Comparison of ENCODE assay signal across 33 mouse cellular contexts in the genomic region with DNA sequence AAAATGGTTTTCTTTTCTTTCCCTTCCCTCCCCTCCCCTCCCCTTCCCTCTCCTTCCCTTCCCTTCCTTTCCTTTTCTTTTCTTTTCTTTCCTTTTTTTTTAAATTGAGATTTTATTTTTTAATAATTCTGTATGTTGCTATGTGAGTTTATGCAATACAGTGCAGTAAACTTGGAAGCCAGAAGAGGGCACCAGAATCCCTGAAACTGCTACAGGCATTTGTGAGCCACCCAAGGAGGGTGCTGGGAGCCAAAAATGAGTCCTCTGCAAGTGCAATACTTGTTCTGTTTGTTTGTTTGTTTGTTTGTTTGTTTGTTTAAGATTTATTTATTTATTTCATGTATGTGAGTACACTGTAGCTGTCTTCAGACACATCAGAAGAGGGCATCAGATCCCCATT. TPM values are rescaled to one million over a fixed set of nuclear protein-coding genes. Genes with fewer than 3 reads are reported as not detected.
DNase-seq lines count a peak whose midpoint lies in the region; ATAC-seq and TF ChIP-seq lines count a peak whose summit lies in the region.
"Had no signal": no experiment of that assay in that cellular context is flagged by ENCODE, and none has a peak within 500 bp of the region (broad histone marks: within the 10 kb centered on the region; RNA-seq: fewer than 3 reads in every experiment).

No protein-coding gene starts in this region.

- H3K4me2 ChIP-seq in hindbrain, postnatal 0 days (ENCODE audit: low read depth, low read length) = no peak overlapping the region
- H3K4me2 ChIP-seq in hindbrain, embryonic 16.5 days (ENCODE audit: low read length) = no peak overlapping the region
- H3K4me2 ChIP-seq in lung, postnatal 0 days (replicated peaks; ENCODE audit: low read depth, low read length) = no peak overlapping the region
- no peak overlapping the region for H3K4me2 ChIP-seq in stomach, postnatal 0 days (replicated peaks; ENCODE audit: low read depth)
- no peak overlapping the region for H3K4me2 ChIP-seq in liver, embryonic 11.5 days
- H3K4me2 ChIP-seq: embryonic facial prominence, embryonic 13.5 days; forebrain, embryonic 13.5 days; limb, embryonic 15.5 days; neural tube, embryonic 13.5 days had no signal

- no peak overlapping the region for H3K27ac ChIP-seq in hindbrain, postnatal 0 days
- H3K27ac ChIP-seq in hindbrain, embryonic 16.5 days (ENCODE audit: low read depth, low read length) = no peak overlapping the region
- H3K27ac ChIP-seq in lung, postnatal 0 days (ENCODE audit: low read length) = no peak overlapping the region
- no peak overlapping the region for H3K27ac ChIP-seq in stomach, postnatal 0 days (replicated peaks)
- no peak overlapping the region for H3K27ac ChIP-seq in liver, embryonic 11.5 days (ENCODE audit: low read depth, low read length)
- H3K27ac ChIP-seq: embryonic facial prominence, embryonic 13.5 days; forebrain, embryonic 13.5 days; gastrocnemius, adult 2 months; heart, embryonic 10.5 days; hindbrain, embryonic 10.5 days; limb, embryonic 15.5 days; neural tube, embryonic 13.5 days had no signal

- no peak for TF ChIP-seq EP300 in lung, postnatal 0 days (IDR thresholded peaks at IDR 0.05)
- no peak for TF ChIP-seq EP300 in stomach, postnatal 0 days (optimal IDR thresholded peaks at IDR 0.05)

- H3K36me3 ChIP-seq in hindbrain, postnatal 0 days (ENCODE audit: insufficient read depth, low read length) = no peaks in the 10 kb centered on the region
- H3K36me3 ChIP-seq in hindbrain, embryonic 16.5 days (ENCODE audit: control insufficient read depth, insufficient read depth, low read length) = no peaks in the 10 kb centered on the region
- H3K36me3 ChIP-seq in lung, postnatal 0 days (ENCODE audit: insufficient read depth, low read length) = no peaks in the 10 kb centered on the region
- no peaks in the 10 kb centered on the region for H3K36me3 ChIP-seq in stomach, postnatal 0 days (ENCODE audit: control insufficient read depth, insufficient read depth, low read length)
- no peaks in the 10 kb centered on the region for H3K36me3 ChIP-seq in liver, embryonic 11.5 days (ENCODE audit: control insufficient read depth, insufficient read depth, low read length)
- H3K36me3 ChIP-seq: embryonic facial prominence, embryonic 13.5 days; G1E; heart, embryonic 10.5 days; hindbrain, embryonic 10.5 days; limb, embryonic 15.5 days; neural tube, embryonic 13.5 days had no signal

- TF ChIP-seq CTCF in hindbrain, postnatal 0 days (IDR thresholded peaks at IDR 0.05; ENCODE audit: low read depth) = peak; percentile 22; the same call in 1 of the 2 replicates
- TF ChIP-seq CTCF in lung, postnatal 0 days (IDR thresholded peaks at IDR 0.05) = peak; percentile 26; the same call in 1 of the 2 replicates
- TF ChIP-seq CTCF in stomach, postnatal 0 days (IDR thresholded peaks at IDR 0.05; ENCODE audit: low read depth) = peak; percentile 32; the same call in 1 of the 2 replicates

- DNase-seq in hindbrain, postnatal 0 days (ENCODE audit: low spot score) = no peak
- no peak for DNase-seq in lung, postnatal 0 days (ENCODE audit: low spot score)
- DNase-seq in lung, adult 18-20 months = no peak
- DNase-seq in ES-CJ7 (ENCODE audit: low read depth, low spot score) = peak; percentile 58
- DNase-seq in stomach, postnatal 0 days (ENCODE audit: low spot score) = no peak
- DNase-seq in liver, embryonic 11.5 days (ENCODE audit: low spot score) = no peak
- no peak for DNase-seq in layer of hippocampus, adult 9-10 months (ENCODE audit: low spot score)
- DNase-seq: adrenal gland, postnatal 25 days; cerebellum, adult 8-10 months; cerebellum, postnatal 36 days; embryo, embryonic 11 days; gastrocnemius, adult 2 months; kidney, adult 8-10 months; kidney, postnatal 10 days; left cerebral cortex, postnatal 4 days; lung, postnatal 36 days; midbrain, embryonic 14.5 days; right cerebral cortex, postnatal 4 days; thymus, postnatal 25 days had no signal

- no peak for ATAC-seq in hindbrain, postnatal 0 days
- no peak for ATAC-seq in hindbrain, embryonic 16.5 days
- ATAC-seq in lung, postnatal 0 days = no peak
- no peak for ATAC-seq in stomach, postnatal 0 days (ENCODE audit: low FRiP score, low TSS enrichment)
- no peak for ATAC-seq in liver, embryonic 11.5 days (replicated peaks; ENCODE audit: low FRiP score)
- ATAC-seq: forebrain, embryonic 13.5 days had no signal

- H3K4me1 ChIP-seq in hindbrain, postnatal 0 days (ENCODE audit: insufficient read depth, low read length) = no peaks in the 10 kb centered on the region
- H3K4me1 ChIP-seq in hindbrain, embryonic 16.5 days (ENCODE audit: control insufficient read depth, insufficient read depth, low read depth, low read length) = no peaks in the 10 kb centered on the region
- H3K4me1 ChIP-seq in lung, postnatal 0 days (ENCODE audit: insufficient read depth, low read depth, low read length) = no peaks in the 10 kb centered on the region
- no peaks in the 10 kb centered on the region for H3K4me1 ChIP-seq in stomach, postnatal 0 days (replicated peaks; ENCODE audit: control insufficient read depth, insufficient read depth)
- H3K4me1 ChIP-seq in liver, embryonic 11.5 days (replicated peaks; ENCODE audit: control insufficient read depth, insufficient read depth, low read length) = no peaks in the 10 kb centered on the region
- H3K4me1 ChIP-seq: embryonic facial prominence, embryonic 13.5 days; limb, embryonic 15.5 days had no signal

- no peak overlapping the region for H3K9ac ChIP-seq in hindbrain, postnatal 0 days (replicated peaks; ENCODE audit: low read length)
- no peak overlapping the region for H3K9ac ChIP-seq in hindbrain, embryonic 16.5 days (ENCODE audit: low read depth, low read length)
- H3K9ac ChIP-seq in lung, postnatal 0 days (replicated peaks; ENCODE audit: low read depth) = no peak overlapping the region
- H3K9ac ChIP-seq in stomach, postnatal 0 days (ENCODE audit: low read length) = no peak overlapping the region
- no peak overlapping the region for H3K9ac ChIP-seq in liver, embryonic 11.5 days (ENCODE audit: low read depth, low read length)
- H3K9ac ChIP-seq: embryonic facial prominence, embryonic 13.5 days; forebrain, embryonic 13.5 days; limb, embryonic 15.5 days; neural tube, embryonic 13.5 days had no signal

- no peaks in the 10 kb centered on the region for H3K27me3 ChIP-seq in hindbrain, postnatal 0 days (ENCODE audit: insufficient read depth, low read length)
- H3K27me3 ChIP-seq in hindbrain, embryonic 16.5 days (replicated peaks; ENCODE audit: control insufficient read depth, insufficient read depth, low read length) = no peaks in the 10 kb centered on the region
- H3K27me3 ChIP-seq in lung, postnatal 0 days (replicated peaks; ENCODE audit: insufficient read depth, low read length) = no peaks in the 10 kb centered on the region
- H3K27me3 ChIP-seq in stomach, postnatal 0 days (ENCODE audit: control insufficient read depth, insufficient read depth, low read length) = no peaks in the 10 kb centered on the region
- 0 out of 2 replicates have a peak, but pooled peaks cover 3% of the 10 kb centered on the region for H3K27me3 ChIP-seq in liver, embryonic 11.5 days (replicated peaks; ENCODE audit: control insufficient read depth, insufficient read depth, low read length)
- H3K27me3 ChIP-seq: limb, embryonic 15.5 days; neural tube, embryonic 13.5 days had no signal

- H3K9me3 ChIP-seq in hindbrain, postnatal 0 days (ENCODE audit: low read length) = no peaks in the 10 kb centered on the region
- H3K9me3 ChIP-seq in hindbrain, embryonic 16.5 days (ENCODE audit: control insufficient read depth, low read length) = no peaks in the 10 kb centered on the region
- no peaks in the 10 kb centered on the region for H3K9me3 ChIP-seq in lung, postnatal 0 days (ENCODE audit: low read length)
- H3K9me3 ChIP-seq in stomach, postnatal 0 days (ENCODE audit: control insufficient read depth, low read length) = no peaks in the 10 kb centered on the region
- no peaks in the 10 kb centered on the region for H3K9me3 ChIP-seq in liver, embryonic 11.5 days (ENCODE audit: control insufficient read depth, low read length)
- H3K9me3 ChIP-seq: embryonic facial prominence, embryonic 13.5 days; G1E; heart, embryonic 10.5 days; hindbrain, embryonic 10.5 days; limb, embryonic 15.5 days; megakaryocyte, embryonic 14.5 days; neural tube, embryonic 13.5 days had no signal

- no peak overlapping the region for H3K4me3 ChIP-seq in hindbrain, postnatal 0 days (ENCODE audit: low read length)
- H3K4me3 ChIP-seq in hindbrain, embryonic 16.5 days (ENCODE audit: low read length) = no peak overlapping the region
- H3K4me3 ChIP-seq in lung, postnatal 0 days (ENCODE audit: low read depth, low read length) = no peak overlapping the region
- H3K4me3 ChIP-seq in stomach, postnatal 0 days (ENCODE audit: low read depth, low read length) = no peak overlapping the region
- H3K4me3 ChIP-seq in liver, embryonic 11.5 days (ENCODE audit: low read depth, low read length) = no peak overlapping the region
- H3K4me3 ChIP-seq: embryonic facial prominence, embryonic 13.5 days; erythroblast, embryonic 14.5 days; forebrain, embryonic 13.5 days; gastrocnemius, adult 2 months; heart, embryonic 10.5 days; hindbrain, embryonic 10.5 days; limb, embryonic 15.5 days; megakaryocyte, embryonic 14.5 days; myocyte; neural tube, embryonic 13.5 days had no signal

RNA-seq across cellular contexts. Expression of gene Slc52a3, which starts 25.7 kb away (rescaled TPM):
- total RNA-seq in hindbrain, postnatal 0 days (2014; rRNA removed) = 2.7 and 3.1 TPM in 2 replicates
- 2.6 and 2.7 TPM in 2 replicates for polyA plus RNA-seq in hindbrain, postnatal 0 days (2015; fragmentation: Nextera tagmentation; extraction: Ambion mirVana)
- polyA plus RNA-seq in hindbrain, embryonic 16.5 days (2015; fragmentation: Nextera tagmentation; extraction: Ambion mirVana) = 1.8 and 2.3 TPM in 2 replicates
- polyA plus RNA-seq in lung, postnatal 0 days (2015; fragmentation: Nextera tagmentation; extraction: Ambion mirVana) = 26.0 and 26.7 TPM in 2 replicates
- polyA plus RNA-seq in stomach, postnatal 0 days (2015; fragmentation: Nextera tagmentation; extraction: Ambion mirVana) = 22.2 and 24.9 TPM in 2 replicates
- polyA plus RNA-seq in liver, embryonic 11.5 days (2014; fragmentation: Nextera tagmentation; extraction: Ambion mirVana) = 1.9 and 2.2 TPM in 2 replicates

RNA-seq across cellular contexts. Expression of gene Fam110a, which starts 42.0 kb away (rescaled TPM):
- total RNA-seq in hindbrain, postnatal 0 days (2014; rRNA removed) = 25.4 and 27.3 TPM in 2 replicates
- polyA plus RNA-seq in hindbrain, postnatal 0 days (2015; fragmentation: Nextera tagmentation; extraction: Ambion mirVana) = 35.8 and 36.5 TPM in 2 replicates
- polyA plus RNA-seq in hindbrain, embryonic 16.5 days (2015; fragmentation: Nextera tagmentation; extraction: Ambion mirVana) = 43.4 and 45.9 TPM in 2 replicates
- 34.8 and 36.3 TPM in 2 replicates for polyA plus RNA-seq in lung, postnatal 0 days (2015; fragmentation: Nextera tagmentation; extraction: Ambion mirVana)
- 29.9 and 33.7 TPM in 2 replicates for polyA plus RNA-seq in stomach, postnatal 0 days (2015; fragmentation: Nextera tagmentation; extraction: Ambion mirVana)
- 15.0 and 17.0 TPM in 2 replicates for polyA plus RNA-seq in liver, embryonic 11.5 days (2014; fragmentation: Nextera tagmentation; extraction: Ambion mirVana)

RNA-seq across cellular contexts. Expression of gene Scrt2, which starts 59.3 kb away (rescaled TPM):
- 13.3 and 18.4 TPM in 2 replicates for total RNA-seq in hindbrain, postnatal 0 days (2014; rRNA removed)
- 4.1 and 4.4 TPM in 2 replicates for polyA plus RNA-seq in hindbrain, postnatal 0 days (2015; fragmentation: Nextera tagmentation; extraction: Ambion mirVana)
- polyA plus RNA-seq in hindbrain, embryonic 16.5 days (2015; fragmentation: Nextera tagmentation; extraction: Ambion mirVana) = 7.6 and 8.0 TPM in 2 replicates
- not detected in 2 replicates for polyA plus RNA-seq in lung, postnatal 0 days (2015; fragmentation: Nextera tagmentation; extraction: Ambion mirVana)
- not detected in 2 replicates for polyA plus RNA-seq in stomach, postnatal 0 days (2015; fragmentation: Nextera tagmentation; extraction: Ambion mirVana)
- polyA plus RNA-seq in liver, embryonic 11.5 days (2014; fragmentation: Nextera tagmentation; extraction: Ambion mirVana) = not detected in 2 replicates
- total RNA-seq: gastrocnemius, adult 2 months had no signal
- polyA plus RNA-seq: C2C12; erythroblast, embryonic 14.5 days; G1E; heart, embryonic 10.5 days; heart, embryonic 16.5 days; limb, embryonic 15.5 days; liver, embryonic 16.5 days; myocyte had no signal
